Mouse (Mus musculus) CH12.LX (cell line): Measurements from ENCODE around the gene Tenm1. TPM values are rescaled to one million over a fixed set of nuclear protein-coding genes. Genes with fewer than 3 reads are reported as not detected.
A peak's percentile ranks its signal among the peaks of the same experiment; 100 is the strongest.

Experiments
- DNase-seq: peaks from one replicate; pipeline ENCODE4 v3.0.0-alpha.2; 2013; ENCODE audit errors: extremely low read depth
- H3K27ac ChIP-seq: 2 replicates; pipeline ENCODE4 v1.5.1; 2012; ENCODE audit warnings: low read depth, mild to moderate bottlenecking, control low read depth, moderate library complexity; ENCODE audit not compliant: insufficient read depth
- H3K27me3 ChIP-seq: replicated peaks from 2 replicates; pipeline ENCODE3; 2012; ENCODE audit warnings: inconsistent platforms
- H3K36me3 ChIP-seq, 2 experiments: replicated peaks in 1 of 2; 2 replicates each; pipeline versions ENCODE3 to v1.6.1; 2012; ENCODE audit warnings: inconsistent platforms in 1 of 2, low read length in 1 of 2, mild to moderate bottlenecking in 1 of 2, mixed read lengths in 1 of 2, moderate library complexity in 1 of 2; ENCODE audit not compliant: control insufficient read depth in 1 of 2, insufficient read depth in 1 of 2
- H3K4me1 ChIP-seq, 2 experiments: 2 replicates each; pipeline ENCODE4 v1.6.1; 2012; ENCODE audit warnings: inconsistent platforms in 1 of 2, moderate library complexity in 1 of 2; ENCODE audit not compliant: insufficient read depth in 2 of 2, control insufficient read depth in 1 of 2
- H3K4me2 ChIP-seq: 2 replicates; pipeline ENCODE4 v1.6.1; 2012; ENCODE audit warnings: low read depth, mild to moderate bottlenecking, control low read depth; ENCODE audit not compliant: poor library complexity, insufficient read depth, severe bottlenecking
- H3K4me3 ChIP-seq, 3 experiments: fragments of 150-350 bp in 1 of 3; sonication (generic) in 1 of 3; replicated peaks in 1 of 3; 2 replicates each; pipeline versions ENCODE3 to v1.5.1; 2011 to 2012; ENCODE audit warnings: low read depth in 2 of 3, low read length in 2 of 3, mild to moderate bottlenecking in 2 of 3, moderate library complexity in 2 of 3, control low read depth in 1 of 3, improper control_type of control experiment in 1 of 3, inconsistent platforms in 1 of 3, mixed read lengths in 1 of 3; ENCODE audit not compliant: poor library complexity in 1 of 3
- H3K79me2 ChIP-seq: replicated peaks from 2 replicates; pipeline ENCODE4 v1.6.1; 2012; ENCODE audit warnings: mild to moderate bottlenecking, moderate library complexity; ENCODE audit not compliant: control insufficient read depth, poor library complexity, insufficient read depth, severe bottlenecking; ENCODE audit errors: extremely low read depth
- H3K9ac ChIP-seq: 2 replicates; pipeline ENCODE4 v1.6.1; 2012; ENCODE audit warnings: low read depth, mild to moderate bottlenecking, control low read depth, moderate library complexity; ENCODE audit not compliant: insufficient read depth
- H3K9me3 ChIP-seq: replicated peaks from 2 replicates; pipeline ENCODE3; 2012; ENCODE audit warnings: low read length, inconsistent platforms, mixed read lengths
- CHD1 ChIP-seq: IDR thresholded peaks from 2 replicates; pipeline ENCODE4 v1.6.1; 2012; ENCODE audit warnings: low read depth, low read length, improper control_type of control experiment, inconsistent platforms
- CTCF ChIP-seq, 2 experiments: IDR thresholded peaks in 1 of 2; conservative IDR thresholded peaks in 1 of 2; 2 replicates each; pipeline ENCODE4 v1.5.1; 2011 to 2012; ENCODE audit warnings: low read depth in 2 of 2, low read length in 2 of 2, improper control_type of control experiment in 1 of 2, inconsistent platforms in 1 of 2, mild to moderate bottlenecking in 1 of 2, moderate library complexity in 1 of 2
- E2F4 ChIP-seq: IDR thresholded peaks from 2 replicates; pipeline ENCODE4 v1.6.1; 2011; ENCODE audit warnings: low read depth, low read length, improper control_type of control experiment; ENCODE audit not compliant: insufficient replicate concordance
- ELF1 ChIP-seq: IDR thresholded peaks from 2 replicates; pipeline ENCODE4 v1.6.1; 2014; ENCODE audit warnings: low read depth, mild to moderate bottlenecking, inconsistent platforms, low read length, improper control_type of control experiment
- EP300 ChIP-seq: IDR thresholded peaks from 2 replicates; pipeline ENCODE4 v1.6.1; 2011; ENCODE audit warnings: low read length, improper control_type of control experiment
- ETS1 ChIP-seq: conservative IDR thresholded peaks from 2 replicates; pipeline ENCODE4 v1.6.1; 2012; ENCODE audit warnings: low read depth, mild to moderate bottlenecking, inconsistent platforms, low read length, improper control_type of control experiment, moderate library complexity
- GABPA ChIP-seq: IDR thresholded peaks from 2 replicates; pipeline ENCODE4 v1.6.1; 2012; ENCODE audit warnings: low read depth, low read length, improper control_type of control experiment, inconsistent platforms; ENCODE audit not compliant: insufficient replicate concordance
- HCFC1 ChIP-seq: IDR thresholded peaks from 2 replicates; pipeline ENCODE4 v1.6.1; 2012; ENCODE audit warnings: low read depth, mild to moderate bottlenecking, inconsistent platforms, low read length, improper control_type of control experiment
- JUND ChIP-seq: conservative IDR thresholded peaks from 2 replicates; pipeline ENCODE4 v1.6.1; 2011; ENCODE audit warnings: low read depth, low read length, improper control_type of control experiment
- MAFK ChIP-seq: IDR thresholded peaks from 2 replicates; pipeline ENCODE4 v1.6.1; 2011; ENCODE audit warnings: low read length, improper control_type of control experiment; ENCODE audit not compliant: insufficient replicate concordance
- MAZ ChIP-seq: IDR thresholded peaks from 2 replicates; pipeline ENCODE4 v1.6.1; 2012; ENCODE audit warnings: low read depth, mild to moderate bottlenecking, inconsistent platforms, low read length, improper control_type of control experiment, moderate library complexity
- MEF2A ChIP-seq: IDR thresholded peaks from 2 replicates; pipeline ENCODE4 v1.6.1; 2014; ENCODE audit warnings: low read depth, mild to moderate bottlenecking, inconsistent platforms, low read length, improper control_type of control experiment, borderline replicate concordance
- NELFE ChIP-seq: IDR thresholded peaks from 2 replicates; pipeline ENCODE4 v1.6.1; 2011; ENCODE audit warnings: low read depth, low read length, improper control_type of control experiment
- NRF1 ChIP-seq: IDR thresholded peaks from 2 replicates; pipeline ENCODE4 v1.6.1; 2014; ENCODE audit warnings: low read depth, mild to moderate bottlenecking, inconsistent platforms, low read length, improper control_type of control experiment, moderate library complexity
- PAX5 ChIP-seq: IDR thresholded peaks from 2 replicates; pipeline ENCODE4 v1.6.1; 2012; ENCODE audit warnings: low read length, inconsistent platforms, mixed read lengths
- POLR2A ChIP-seq: IDR thresholded peaks from 2 replicates; pipeline ENCODE4 v1.6.1; 2011; ENCODE audit warnings: low read depth, mild to moderate bottlenecking, improper control_type of control experiment, low read length
- RAD21 ChIP-seq: IDR thresholded peaks from 2 replicates; pipeline ENCODE4 v1.6.1; 2011; ENCODE audit warnings: low read depth, mild to moderate bottlenecking, low read length, improper control_type of control experiment, moderate library complexity
- RCOR1 ChIP-seq: conservative IDR thresholded peaks from 2 replicates; pipeline ENCODE4 v1.6.1; 2012; ENCODE audit warnings: low read depth, mild to moderate bottlenecking, inconsistent platforms, low read length, improper control_type of control experiment
- SMC3 ChIP-seq: IDR thresholded peaks from 2 replicates; pipeline ENCODE4 v1.6.1; 2011; ENCODE audit warnings: low read depth, low read length, improper control_type of control experiment
- TBP ChIP-seq: conservative IDR thresholded peaks from 2 replicates; pipeline ENCODE4 v1.6.1; 2011; ENCODE audit warnings: low read depth, low read length, improper control_type of control experiment
- UBTF ChIP-seq: IDR thresholded peaks from 2 replicates; pipeline ENCODE4 v1.6.1; 2012; ENCODE audit warnings: low read depth, mild to moderate bottlenecking, inconsistent platforms, low read length, improper control_type of control experiment, moderate library complexity
- USF1 ChIP-seq: IDR thresholded peaks from 2 replicates; pipeline ENCODE4 v1.6.1; 2014; ENCODE audit warnings: low read depth, mild to moderate bottlenecking, inconsistent platforms, low read length, improper control_type of control experiment
- USF2 ChIP-seq: conservative IDR thresholded peaks from 2 replicates; pipeline ENCODE4 v1.6.1; 2011; ENCODE audit warnings: low read depth, low read length, improper control_type of control experiment
- ZC3H11A ChIP-seq: IDR thresholded peaks from 2 replicates; pipeline ENCODE4 v1.6.1; 2012; ENCODE audit warnings: low read depth, mild to moderate bottlenecking, inconsistent platforms, low read length, improper control_type of control experiment
- ZKSCAN1 ChIP-seq: IDR thresholded peaks from 2 replicates; pipeline ENCODE4 v1.6.1; 2012; ENCODE audit warnings: low read depth, inconsistent platforms, low read length, improper control_type of control experiment, borderline replicate concordance
- ZMIZ1 ChIP-seq: IDR thresholded peaks from 2 replicates; pipeline ENCODE4 v1.6.1; 2012; ENCODE audit warnings: low read depth, mild to moderate bottlenecking, inconsistent platforms, low read length, improper control_type of control experiment
- dilution Hi-C: fragments of 300-500 bp; cut with MboI; formaldehyde crosslinking; loops from 2 replicates; pipeline ENCODE4 v1.14.3; 2020; ENCODE audit warnings: low sequenced_read_pairs; ENCODE audit not compliant: extremely low pct_unique_long_range_greater_than_20kb, extremely low pct_ligation_motif_present
- in situ Hi-C: fragments of 300-500 bp; cut with MboI; formaldehyde crosslinking; loops from 3 replicates; pipeline ENCODE4 v1.14.3; 2019; ENCODE audit warnings: low sequenced_read_pairs, low pct_ligation_motif_present, low pct_unique_long_range_greater_than_20kb, mixed read lengths
- polyA plus RNA-seq: library from polyadenylated mRNA; unstranded; fragments of >175 nt; gene quantifications from 2 replicates; pipeline ENCODE4 v1.2.1, GENCODE M21; 2012; ENCODE audit warnings: low read depth; ENCODE audit not compliant: insufficient read length
- total RNA-seq, 2 experiments: library from RNA; depleted of rRNA; stranded (reverse); fragments of 300-350 nt in 1 of 2; fragments of >200 nt in 1 of 2; gene quantifications; 2 replicates each; pipeline ENCODE4 v1.2.3; 2012 to 2014

The Tenm1 gene
- total and polyA plus RNA-seq, 3 experiments: 0.20 TPM; not detected in 2

DNA sequence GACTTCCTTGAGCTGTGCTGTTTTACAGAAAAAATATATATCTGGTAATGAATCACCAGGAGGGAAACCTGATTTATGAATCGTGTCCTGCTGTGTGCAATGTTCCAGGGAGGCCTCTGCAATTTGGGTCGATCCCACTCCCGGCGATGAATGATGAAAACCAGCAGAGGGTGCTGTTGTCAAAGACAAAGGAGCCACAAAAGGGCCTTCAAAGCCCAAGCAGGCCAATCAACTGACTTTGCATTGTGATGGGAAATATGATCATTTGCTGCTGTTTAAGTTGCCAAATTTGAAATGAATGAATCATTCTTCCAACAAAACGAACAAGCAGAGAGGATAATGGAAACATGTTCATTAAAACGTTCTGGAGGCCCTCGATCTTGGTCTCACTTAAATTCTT, 871.6 kb downstream of the Tenm1 start:
- in situ Hi-C loops: no loop called here
- dilution Hi-C loops: no loop called here
- DNase-seq: peak; percentile 57
- H3K27me3 ChIP-seq: no peaks in the 10 kb centered on the region
- no peaks in the 10 kb centered on the region for H3K9me3 ChIP-seq
- H3K4me3 ChIP-seq: no peak overlapping the region
- H3K27ac ChIP-seq: no peak overlapping the region
- H3K4me1 ChIP-seq: no peaks in the 10 kb centered on the region
- no peaks in the 10 kb centered on the region for H3K36me3 ChIP-seq
- TF ChIP-seq CTCF (conservative IDR thresholded peaks at IDR 0.05 in 1 of 2, IDR thresholded peaks at IDR 0.05 in 1 of 2; ENCODE audit: low read depth in 2 of 2, low read length in 2 of 2) (peak; percentile 16 to 66; a peak in 2 of 4 replicates), UBTF (no peak), SMC3 (peak; percentile 40), RAD21 (peak; percentile 75)
- H3K79me2 ChIP-seq: no peaks in the 10 kb centered on the region
- no peak overlapping the region for H3K9ac ChIP-seq
- no peak overlapping the region for H3K4me2 ChIP-seq

GRCm38 (mm10) chrX:42548513-42548912, 880.4 kb downstream of the Tenm1 start:
- Histone ChIP-seq H3K79me2 (no peaks in the 10 kb centered on the region), H3K9me3 (no peaks in the 10 kb centered on the region)
- in situ Hi-C loops: no loop called here

DNA sequence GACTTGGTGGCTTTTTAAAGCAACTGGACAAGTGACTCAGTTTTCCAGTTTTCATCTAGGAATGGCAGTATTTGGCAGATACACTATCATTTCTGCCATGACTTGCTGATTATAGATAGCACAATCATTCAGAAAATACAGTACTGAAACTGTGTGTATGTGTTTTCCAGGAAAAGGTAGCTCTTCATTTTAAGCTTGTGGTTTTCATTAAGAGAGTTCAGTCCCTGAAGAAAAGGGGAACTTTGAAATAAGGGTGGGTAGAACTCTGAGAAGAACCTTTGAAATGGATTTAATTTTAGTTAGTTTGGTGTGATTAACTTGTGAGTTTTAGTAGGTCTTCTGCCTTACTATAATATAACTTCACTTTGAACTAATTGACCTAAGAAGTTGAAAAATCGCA, 883.9 kb downstream of the Tenm1 start:
- no peak overlapping the region for H3K4me2 ChIP-seq
- no peaks in the 10 kb centered on the region for H3K27me3 ChIP-seq
- no peak overlapping the region for H3K4me3 ChIP-seq
- no peaks in the 10 kb centered on the region for H3K79me2 ChIP-seq
- no peak for DNase-seq
- no peaks in the 10 kb centered on the region for H3K36me3 ChIP-seq
- H3K9ac ChIP-seq: no peak overlapping the region
- H3K9me3 ChIP-seq: no peaks in the 10 kb centered on the region
- in situ Hi-C loops: no loop called here
- H3K4me1 ChIP-seq: peaks cover 2 to 7% of the 10 kb centered on the region in 2 experiments; a peak in 2 of 4 replicates
- no peak overlapping the region for H3K27ac ChIP-seq
- dilution Hi-C loops: no loop called here
- TF ChIP-seq HCFC1 (no peak), NELFE (no peak), GABPA (no peak), ZC3H11A (no peak), ZKSCAN1 (no peak), USF2 (no peak), POLR2A (no peak), CHD1 (no peak), ZMIZ1 (no peak), PAX5 (no peak), TBP (no peak), UBTF (no peak), JUND (no peak), ELF1 (no peak)

More at GRCm38 (mm10) chrX:42548513-42548912, 880.4 kb downstream of the Tenm1 start:
- Histone ChIP-seq H3K4me2 (no peak overlapping the region), H3K36me3 (no peaks in the 10 kb centered on the region), H3K27ac (no peak overlapping the region), H3K4me3 (no peak overlapping the region)
- dilution Hi-C loops: no loop called here
- no peak for DNase-seq
- TF ChIP-seq RCOR1 (no peak), USF1 (no peak), ETS1 (no peak), E2F4 (no peak), UBTF (no peak), MAZ (no peak), MEF2A (no peak), NRF1 (no peak), ZC3H11A (no peak), MAFK (no peak), EP300 (no peak)
- TF ChIP-seq, all 38 proteins: peak for 0
- Histone ChIP-seq H3K4me1 (peaks cover 2 to 5% of the 10 kb centered on the region in 2 experiments; a peak in 2 of 4 replicates), H3K27me3 (no peaks in the 10 kb centered on the region), H3K9ac (no peak overlapping the region)
